Mouse (Mus musculus) thymus, postnatal 36 days (tissue): ENCODE measurements around the gene Akap12.

Experiments used
- DNase-seq, 2 experiments: peaks; one replicate each; pipeline ENCODE4 v3.0.0; 2022; ENCODE audit warnings: mixed read lengths in 2 of 2

Akap12 gene

DNA sequence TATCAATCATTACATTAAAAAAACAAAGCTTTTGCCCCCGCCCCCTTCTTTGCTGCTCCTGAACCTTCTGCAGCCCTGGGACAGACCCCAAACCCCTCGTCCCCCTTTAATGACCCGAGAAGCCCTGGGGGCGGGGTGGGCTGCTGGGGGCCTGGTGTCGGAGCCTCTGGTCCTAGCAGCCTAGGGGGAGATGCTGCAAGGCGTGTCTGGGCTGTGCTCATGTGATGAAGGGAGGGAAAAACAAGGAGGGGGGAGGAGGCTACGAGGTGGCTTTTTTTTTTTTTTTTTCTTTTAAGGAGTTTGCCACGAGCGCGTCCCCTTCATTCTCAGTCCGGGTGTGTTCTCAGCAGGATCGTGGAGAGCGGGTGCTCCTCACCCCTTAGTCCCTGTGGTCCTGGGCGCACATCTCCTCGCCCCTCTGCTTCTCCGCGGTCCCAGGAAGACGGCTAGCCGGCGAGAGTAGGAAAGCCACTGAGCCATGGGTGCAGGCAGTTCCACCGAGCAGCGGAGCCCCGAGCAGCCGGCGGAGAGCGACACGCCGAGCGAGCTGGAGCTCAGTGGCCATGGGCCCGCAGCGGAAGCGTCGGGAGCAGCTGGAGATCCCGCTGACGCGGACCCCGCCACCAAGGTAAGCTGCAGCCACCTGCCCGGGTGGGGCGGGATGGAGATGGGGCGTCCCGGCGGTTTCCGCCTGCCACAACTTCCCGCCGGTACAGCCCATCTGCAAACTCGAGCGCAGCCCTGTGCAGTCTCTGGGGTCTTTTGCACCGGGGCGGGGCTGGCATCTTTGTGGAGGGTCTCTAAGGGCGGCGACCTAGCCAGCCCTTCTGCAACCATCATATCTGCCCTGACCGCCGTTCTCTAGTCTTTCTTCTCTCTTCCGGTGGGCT, at the start of gene Akap12:
TSS of gene Akap12 (plus strand) at position 340 of the 890 bp plus-strand sequence.
- DNase-seq: peak; percentile 73 to 86

DNA sequence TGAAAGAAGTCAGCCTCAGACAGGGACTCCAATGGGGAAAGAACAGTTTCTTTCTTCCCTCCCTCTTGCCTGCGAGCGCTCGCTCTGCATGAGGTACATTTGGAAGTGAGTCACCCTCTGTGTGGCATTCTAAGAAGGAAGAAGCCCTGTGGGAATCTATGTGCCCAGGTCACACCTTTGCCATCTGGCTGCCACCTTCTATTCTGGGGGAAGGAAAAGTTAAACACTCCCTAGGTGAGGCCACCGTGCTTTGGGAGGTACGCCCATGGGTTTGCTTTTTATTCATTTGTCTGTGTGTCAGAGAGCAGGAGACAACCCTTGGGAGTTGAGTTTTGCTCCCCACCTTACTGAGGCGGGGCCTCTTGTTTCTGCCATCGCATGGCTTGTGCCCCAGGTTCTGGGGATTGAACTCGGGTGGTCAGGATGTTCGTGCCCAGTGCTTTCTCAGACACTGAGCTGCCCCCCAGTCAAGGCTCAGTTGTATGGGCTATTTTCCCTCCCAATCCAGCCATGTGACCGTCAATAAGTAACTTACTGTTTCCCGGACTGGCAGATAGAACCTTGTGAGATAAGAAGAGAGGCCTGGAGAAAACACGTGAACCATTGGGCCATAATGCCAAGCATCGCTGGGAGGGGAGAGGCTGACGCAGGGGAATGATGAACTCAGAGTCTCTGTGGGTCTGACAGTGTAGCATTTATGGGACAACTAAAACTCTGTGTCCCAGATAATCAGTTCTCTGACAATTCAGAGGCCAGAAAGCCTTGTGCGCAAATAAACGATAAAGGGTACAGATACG, 35.4 kb upstream of the Akap12 start:
- no peak for DNase-seq

DNA sequence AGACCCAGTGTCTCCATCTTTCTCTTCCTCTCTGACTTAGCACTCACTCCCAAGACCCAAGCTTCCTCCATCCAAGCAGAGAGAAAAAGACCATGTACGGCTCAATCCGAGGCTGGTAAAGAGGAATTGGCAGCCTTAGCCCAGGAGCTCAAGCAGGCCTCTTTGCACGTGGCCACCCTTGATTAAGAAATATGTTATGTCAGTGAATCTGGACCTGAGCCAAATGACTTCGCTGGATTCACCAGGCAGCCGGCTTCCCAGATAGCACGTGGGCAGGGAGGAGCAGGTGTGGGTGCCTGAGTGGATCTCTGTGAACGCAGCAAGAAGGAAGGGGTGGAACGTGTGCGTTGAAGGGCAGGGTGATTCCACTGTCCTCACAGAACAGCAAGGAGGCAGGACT, 33.1 kb upstream of the Akap12 start:
- no peak for DNase-seq

DNA sequence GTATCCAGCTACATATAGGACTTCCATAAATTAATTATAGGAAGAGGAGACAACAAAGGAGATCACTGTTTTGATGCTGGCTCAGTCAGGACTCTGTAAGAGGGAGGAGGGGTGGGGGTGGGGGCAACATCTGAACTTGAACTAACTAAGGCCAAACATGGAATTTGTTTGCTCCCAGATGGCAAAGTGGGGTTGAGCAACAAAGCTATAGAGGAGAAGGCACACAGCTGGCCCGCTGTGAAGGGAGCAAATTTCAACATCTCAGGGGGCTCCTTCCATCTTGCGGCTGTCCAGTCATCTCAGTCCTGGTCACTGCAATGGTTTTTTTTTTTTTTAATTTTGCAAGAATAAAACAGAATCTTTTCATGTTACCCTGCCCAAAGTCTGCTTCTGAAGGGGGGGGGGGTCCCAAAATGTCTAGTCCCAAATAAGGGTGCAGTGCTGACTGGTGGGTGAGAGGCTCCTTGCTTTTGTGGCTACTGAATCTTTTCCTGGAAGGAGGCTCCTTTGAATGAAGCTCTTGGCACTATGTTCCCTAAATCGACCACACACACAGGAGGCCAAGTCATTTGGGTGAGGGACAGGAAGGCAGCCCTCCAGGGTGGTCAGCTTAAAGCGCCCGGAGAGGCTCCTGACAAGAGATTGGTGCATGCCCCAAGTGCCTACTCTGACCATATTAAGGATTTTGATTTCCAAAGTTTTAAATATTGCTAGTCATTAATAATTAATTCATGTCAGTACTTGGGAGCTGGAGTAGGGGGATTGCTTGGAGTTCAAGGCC, 26.2 kb upstream of the Akap12 start:
- DNase-seq: no peak

DNA sequence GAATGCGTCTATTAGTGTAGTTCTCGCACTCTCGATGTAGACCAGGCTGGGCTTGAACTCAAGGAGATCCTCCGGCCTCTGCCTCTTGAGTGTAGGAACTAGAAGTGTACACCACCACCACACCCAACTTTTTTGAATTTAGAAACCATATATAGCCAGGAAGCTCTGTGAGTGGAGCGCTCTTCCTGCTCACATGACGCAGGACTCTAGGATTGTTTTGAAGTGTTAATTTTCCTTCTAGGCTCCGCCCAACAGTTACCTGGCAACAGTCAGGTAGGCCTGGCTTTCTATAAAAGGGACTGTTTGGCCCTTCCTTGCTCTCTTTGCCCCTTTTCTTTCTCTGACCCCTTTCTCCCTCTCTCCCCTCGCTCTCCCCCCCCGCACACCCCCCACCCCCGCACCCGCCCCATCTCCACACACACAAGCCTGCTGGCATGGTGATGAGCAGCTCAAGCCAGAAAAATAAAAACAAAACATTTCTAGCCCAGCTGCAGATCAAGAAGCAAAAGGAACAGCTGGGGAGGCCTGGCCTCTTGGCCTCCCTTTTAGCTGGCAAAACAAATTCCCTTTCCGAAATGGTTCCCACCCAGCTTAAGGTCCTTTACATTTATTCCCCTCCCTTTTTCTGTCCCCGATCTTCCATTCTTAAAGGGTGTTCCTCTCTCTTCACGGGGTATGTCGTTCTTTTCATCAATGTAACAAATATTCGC, 22.4 kb upstream of the Akap12 start:
- DNase-seq: no peak

DNA sequence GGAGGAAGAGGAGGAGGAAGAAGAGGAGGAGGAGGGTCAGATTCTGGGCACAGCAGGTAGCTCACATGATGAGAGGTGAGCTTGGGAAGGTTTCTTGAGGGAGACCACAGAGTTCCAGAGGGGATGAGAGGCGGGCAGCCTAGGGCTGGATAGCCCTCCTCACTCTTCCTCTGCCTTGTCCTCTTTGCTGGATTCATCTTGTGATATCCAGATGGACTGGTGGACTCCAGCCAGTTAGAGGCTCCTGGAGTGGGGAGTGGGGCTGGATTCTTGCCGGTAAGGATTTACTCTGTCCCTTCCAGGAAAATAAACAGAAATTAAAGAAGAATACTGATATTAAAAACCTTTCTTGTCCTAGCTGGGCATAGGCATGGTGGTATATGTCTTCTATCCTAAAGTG, 20.4 kb upstream of the Akap12 start:
- DNase-seq: no peak

DNA sequence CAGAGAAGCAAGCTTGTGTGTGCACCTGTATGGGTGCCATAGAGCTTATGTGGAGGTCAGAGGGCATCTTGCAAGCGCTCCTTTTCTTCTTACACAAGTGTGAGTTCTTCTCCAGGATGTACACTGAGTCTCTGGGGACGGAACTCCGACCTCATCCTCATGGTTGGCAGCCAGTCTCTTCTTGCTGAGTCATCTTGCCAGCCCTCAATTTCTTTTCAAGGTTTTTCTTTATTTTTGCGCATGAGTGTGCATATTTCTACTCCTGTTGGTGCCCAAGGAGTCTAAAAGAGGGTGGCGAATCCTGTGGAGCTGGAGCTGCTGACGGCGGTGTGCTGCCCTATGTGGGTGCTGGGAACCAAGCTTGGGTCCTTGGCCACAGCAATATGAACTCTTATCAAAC, 19.8 kb upstream of the Akap12 start:
- DNase-seq: no peak

DNA sequence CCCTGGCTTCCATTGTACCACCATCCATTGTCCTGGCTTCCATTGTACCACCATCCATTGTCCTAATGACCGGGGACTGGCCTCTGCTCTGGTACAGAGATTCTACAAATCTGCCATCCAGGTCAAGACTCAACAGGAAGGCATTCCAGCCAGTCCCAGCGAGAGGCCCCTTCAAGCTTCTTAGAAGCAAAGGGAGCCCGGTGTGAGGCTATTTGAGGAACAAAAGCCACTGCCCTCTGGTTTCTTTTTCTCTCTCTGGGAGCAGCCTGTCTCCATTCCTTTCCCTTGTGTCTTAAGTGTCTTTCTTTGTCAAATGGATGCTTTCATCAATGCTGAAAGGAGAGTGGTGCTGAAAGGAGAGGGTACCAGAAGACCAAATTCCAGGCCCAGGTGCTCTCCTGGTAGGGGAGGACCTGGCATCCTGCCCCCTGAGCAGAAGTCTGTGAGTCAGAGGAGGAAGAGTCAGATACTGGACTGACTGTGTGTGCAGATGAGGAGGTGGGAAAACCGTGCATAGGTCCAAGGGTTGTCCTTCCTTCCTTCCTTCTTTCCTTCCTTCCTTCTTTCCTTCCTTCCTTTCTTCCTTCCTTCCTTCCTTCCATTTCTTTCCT, 16.8 kb upstream of the Akap12 start:
- DNase-seq: no peak

DNA sequence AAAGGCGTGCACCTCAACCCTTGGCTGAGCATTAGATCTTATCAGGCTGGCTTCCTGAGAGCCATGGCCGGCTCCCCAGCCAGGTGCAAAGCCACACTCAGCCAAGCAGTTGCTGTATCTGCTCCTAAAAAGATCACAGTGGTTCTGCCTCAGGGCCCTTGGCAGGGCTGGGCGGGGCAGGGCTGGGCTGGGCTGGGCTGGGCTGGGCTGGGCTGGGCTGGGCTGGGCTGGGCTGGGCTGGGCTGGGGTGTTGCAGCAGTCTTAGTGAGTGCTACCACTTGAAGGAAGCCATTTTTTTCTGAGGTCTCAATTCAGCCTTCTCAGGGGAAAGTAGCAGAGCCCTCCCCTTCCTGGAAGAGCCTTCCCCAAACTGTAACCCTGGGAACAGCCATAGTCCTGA, 15.5 kb upstream of the Akap12 start:
- DNase-seq: no peak

DNA sequence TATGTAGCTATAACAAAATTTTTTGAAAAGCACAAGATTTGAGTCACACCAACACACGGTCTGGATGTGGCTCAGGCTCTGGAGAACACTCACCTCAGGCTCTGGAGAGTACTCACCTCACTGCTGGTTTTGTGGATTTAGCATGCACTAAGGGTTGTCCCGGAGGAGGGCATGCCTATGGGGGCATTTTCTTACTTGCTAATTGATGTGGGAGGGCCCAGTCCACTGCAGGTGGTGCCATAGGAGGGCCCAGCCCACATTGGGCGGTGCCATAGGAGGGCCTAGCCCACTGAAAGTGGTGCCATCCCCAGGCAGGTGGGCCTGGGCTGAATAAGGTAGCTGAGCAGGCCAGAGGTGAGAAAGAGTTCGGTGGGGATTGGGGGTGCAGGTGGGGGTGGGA, 12.6 kb upstream of the Akap12 start:
- no peak for DNase-seq

DNA sequence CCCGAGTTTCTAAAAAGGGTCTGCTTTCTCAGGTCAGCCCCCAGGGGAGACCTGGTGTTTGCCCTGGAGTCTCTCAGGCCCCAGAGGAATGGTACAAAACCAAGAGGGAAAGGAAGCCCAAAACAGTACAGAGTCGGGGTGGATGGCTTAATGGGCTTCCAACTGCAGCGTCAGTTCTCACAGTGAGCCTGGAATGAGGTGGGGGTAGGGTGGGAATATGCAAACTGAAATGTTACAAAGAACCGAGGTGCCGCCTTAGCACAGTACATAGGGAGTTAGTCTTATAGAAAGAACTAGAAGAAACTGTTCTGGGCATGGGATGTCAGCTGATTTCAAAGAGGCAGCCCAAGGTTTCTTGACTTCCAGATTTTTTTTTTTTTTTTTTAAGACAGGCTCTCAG, 11.7 kb upstream of the Akap12 start:
- no peak for DNase-seq

DNA sequence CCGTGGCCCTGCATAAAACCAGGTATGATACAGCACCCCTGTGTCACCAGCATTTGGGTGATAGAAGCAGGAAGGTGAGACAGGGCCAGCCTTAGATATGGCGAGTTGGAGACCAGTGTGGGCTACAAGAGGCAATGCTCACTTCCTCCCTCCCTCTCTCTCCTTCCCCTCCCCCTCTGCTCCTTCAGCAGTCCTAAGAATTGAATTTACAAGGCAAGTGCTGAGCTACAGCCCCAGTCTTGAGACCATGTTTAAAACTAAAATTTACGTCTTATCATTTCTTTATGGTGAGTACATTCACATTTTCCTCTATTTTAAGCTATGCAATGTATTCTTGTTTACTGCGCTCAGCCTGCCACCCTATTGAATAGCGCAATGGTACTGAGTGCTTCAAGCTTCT, 5.3 kb upstream of the Akap12 start:
- no peak for DNase-seq

DNA sequence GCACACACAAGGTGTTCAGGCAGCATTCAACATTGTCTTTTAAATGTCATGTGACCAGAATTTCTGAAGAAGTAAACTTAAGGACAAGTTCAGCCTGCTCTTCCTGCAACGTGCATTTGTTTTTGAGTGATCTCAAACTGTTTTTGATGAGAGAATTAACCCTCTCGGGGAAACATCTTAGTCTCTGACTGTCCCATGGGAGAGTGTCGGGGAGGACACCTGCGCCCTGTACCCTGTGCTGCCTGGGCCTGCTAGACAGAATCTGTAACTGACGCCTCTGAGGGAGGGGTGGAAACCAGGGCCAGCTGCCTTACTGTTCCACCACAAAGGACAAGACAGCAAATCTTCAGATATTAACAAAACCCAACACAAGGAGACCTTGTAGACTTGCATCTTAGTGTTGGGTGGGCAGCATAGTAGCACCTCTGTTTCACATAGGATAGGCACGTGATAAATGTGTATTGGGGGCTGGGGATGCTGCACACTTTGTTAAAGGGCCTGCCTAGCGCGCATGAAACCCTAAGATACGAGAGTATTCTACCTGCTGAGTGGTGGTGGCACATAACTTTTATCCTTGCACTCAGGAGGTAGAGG, 4.7 kb upstream of the Akap12 start:
- peak; percentile 36 to 61 for DNase-seq

DNA sequence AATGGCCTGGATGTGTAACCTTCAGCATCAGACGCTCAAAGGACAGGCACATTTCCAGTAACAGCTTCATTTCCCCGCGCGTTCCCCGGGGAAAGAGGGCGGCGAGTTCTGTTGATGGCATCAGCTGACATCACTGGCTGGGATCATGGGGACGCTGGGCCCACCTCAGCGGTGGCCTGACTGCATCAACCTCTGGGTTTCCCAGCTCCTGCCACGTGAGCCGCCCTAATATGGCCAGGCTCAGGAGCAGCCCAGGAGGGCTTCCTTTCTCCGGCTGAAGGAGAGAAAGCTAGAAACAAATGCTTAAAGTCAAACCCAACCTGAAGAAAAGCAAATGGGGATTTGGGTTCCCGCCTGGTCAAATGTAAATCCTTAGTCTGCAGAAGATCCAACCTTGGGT, 539 bp upstream of the Akap12 start:
- no peak for DNase-seq

DNA sequence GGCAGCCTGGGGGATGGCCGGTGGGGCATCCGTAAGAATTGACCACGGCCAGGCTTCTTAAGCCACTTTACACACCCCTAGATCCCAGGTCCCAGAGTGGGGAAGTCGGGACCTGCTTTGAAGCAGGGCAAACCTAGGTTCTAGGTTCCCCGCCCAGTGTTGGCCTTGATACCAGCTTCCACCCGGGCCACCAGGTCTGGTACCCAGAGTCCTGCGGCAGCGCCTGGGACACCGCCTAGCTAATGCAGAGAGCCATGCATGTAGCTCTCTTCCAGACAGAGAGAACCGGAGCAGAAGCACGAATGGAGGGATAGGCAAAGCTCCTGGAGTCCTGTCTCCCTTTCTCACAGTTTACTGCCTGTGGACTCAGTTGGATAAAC, 741 bp downstream of the Akap12 start:
- peak; percentile 27 to 43 for DNase-seq

DNA sequence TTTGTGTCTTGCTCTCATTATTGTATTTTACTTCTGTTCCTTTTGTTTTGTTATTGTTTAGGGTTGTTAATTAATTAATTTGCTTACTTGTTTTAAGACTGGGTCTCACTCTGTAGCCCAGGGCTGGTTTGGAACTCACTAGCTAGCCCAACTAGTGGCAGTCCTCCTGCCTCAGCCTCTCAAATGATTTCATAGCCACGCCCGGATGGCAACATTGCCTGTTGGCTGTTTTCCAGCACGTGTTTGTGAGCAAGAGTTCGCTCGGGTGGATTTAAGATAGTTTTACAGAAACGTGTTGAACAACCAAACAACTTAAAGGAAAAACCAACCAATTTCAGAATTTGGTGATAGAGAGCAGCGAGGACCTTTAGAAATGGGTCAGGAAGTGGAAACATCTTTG, 1.3 kb downstream of the Akap12 start:
- DNase-seq: no peak

DNA sequence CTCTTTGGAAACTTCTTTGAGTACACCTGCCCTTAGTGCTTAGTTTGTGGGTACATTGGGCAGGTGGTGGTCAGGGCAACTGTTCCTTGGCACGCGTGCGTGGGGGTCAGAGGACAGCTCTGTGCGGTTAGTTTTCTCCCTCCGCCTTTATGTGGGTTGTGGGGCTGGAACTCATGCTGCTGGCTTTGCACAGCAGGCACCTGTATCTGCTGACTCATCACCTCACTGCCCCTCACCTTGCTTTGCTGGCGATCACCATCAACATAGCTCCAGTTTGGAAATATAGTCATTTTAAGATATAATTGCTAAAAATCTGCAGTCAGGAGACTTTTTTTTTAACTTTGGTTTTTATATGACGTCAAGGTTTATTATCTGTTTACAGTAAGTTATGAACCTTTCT, 2.0 kb downstream of the Akap12 start:
- no peak for DNase-seq

DNA sequence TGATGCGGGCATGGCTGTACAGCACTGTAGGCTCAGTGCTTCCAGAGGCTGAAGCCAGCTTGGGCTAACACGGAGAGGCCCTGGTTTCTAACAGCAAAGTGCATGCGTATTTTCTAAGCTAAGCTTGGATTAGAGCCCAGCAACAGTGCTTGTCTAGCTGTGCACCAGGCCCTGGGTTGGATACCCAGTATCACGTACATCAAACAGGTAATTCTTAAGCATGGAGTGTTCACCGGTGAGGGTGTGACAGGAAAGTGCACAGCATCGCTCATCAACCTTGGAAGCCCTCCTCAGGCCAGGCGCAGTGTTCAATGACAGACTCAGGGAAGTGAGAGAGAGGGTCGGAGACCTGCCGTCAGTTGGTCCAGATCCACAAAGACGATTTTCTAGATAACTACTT, 9.4 kb downstream of the Akap12 start:
- DNase-seq: no peak

DNA sequence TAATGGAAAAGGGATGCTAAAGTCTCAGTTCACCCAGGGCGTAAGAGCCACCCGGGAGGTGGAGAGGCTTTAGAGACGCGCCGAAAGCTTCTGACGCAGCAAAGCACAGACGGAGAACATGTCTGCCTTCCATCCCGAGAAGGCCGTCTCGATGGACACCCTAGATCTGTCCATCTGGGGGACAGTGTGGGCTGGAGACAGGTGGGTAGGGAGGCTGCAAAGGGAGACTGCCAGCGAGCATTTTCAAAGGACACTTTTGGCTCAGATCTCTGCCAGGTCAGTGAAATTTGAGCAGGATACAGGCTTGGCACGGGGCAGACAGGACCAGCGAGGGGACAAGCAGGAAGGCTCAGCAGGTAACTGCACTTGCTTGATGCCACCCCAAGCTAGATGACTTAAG, 9.9 kb downstream of the Akap12 start:
- no peak for DNase-seq

DNA sequence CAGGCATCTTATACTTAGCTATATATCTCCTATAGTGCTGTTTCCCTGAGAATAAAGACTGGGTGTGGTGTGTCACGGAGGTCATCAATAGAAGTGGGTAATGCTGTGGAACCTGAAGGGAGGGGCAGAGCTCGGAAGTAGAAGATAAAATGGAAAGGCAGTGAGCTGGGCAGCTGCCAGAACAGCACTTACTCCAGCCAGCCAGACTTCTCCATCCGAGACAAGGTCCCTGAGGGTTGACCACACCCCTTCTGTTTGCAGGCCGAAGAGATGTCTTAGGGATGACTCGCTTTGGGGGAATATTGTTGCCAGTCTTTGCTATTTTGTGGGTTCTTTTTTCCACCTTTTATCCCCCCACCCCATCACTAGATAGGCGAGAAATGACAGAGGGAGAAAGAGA, 11.9 kb downstream of the Akap12 start:
- no peak for DNase-seq

DNA sequence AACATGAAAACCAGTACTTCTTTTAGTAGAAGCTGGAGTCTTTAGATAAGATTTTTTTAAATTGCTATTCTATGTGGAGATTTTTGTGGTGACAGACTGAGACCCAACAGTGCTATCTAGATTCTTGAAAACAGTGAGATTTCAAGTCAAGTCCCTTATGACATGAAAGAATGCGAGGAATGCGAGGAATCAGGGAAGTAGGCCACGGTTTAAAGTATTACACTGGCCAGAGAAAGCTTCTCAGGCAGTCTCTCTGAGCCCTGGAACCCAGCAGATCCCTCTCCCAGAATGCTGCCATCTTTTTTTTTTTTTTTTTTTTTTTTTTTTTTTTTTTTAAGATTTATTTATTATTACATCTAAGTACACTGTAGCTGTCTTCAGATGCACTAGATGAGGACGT, 16.2 kb downstream of the Akap12 start:
- DNase-seq: no peak

DNA sequence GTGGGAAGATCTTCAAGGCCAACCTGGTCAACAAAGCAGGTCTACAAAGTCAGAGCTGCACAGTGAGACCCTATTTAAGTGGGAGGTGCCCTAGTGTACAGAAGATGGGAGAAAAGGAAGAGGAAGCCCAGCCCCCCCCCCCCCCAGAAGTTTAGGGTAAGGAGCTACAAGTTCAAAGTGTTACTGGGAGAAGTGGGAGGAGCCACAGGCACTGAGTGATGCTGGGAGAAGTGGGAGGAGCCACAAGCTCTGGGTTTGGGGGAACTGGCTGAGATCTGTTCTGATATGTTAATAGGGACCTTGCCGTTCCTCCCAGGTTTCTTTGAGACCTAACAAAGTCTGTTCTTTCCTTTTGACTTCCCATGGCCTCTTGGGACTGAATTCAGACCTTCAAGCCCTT, 18.6 kb downstream of the Akap12 start:
- DNase-seq: no peak
